Mouse (Mus musculus) kidney, adult 9 months (tissue): ENCODE data around the gene Grm7.

ENCODE experiments used
- DNase-seq: peaks from one replicate; pipeline ENCODE4 v3.0.0; 2022

Grm7 gene

GRCm38 (mm10) chr6:111587572-111587971, 942.2 kb downstream of the Grm7 start:
- no peak for DNase-seq

- no peak for DNase-seq
Measured at GRCm38 (mm10) chr6:111601892-111602654, 956.7 kb downstream of the Grm7 start.

- DNase-seq: no peak
Measured at GRCm38 (mm10) chr6:111610396-111610795, 965.0 kb downstream of the Grm7 start.

- no peak for DNase-seq
Measured at GRCm38 (mm10) chr6:111613834-111614233, 968.5 kb downstream of the Grm7 start.
